Mouse (Mus musculus): Measurements from ENCODE around the gene Aldh3b3.

DNA sequence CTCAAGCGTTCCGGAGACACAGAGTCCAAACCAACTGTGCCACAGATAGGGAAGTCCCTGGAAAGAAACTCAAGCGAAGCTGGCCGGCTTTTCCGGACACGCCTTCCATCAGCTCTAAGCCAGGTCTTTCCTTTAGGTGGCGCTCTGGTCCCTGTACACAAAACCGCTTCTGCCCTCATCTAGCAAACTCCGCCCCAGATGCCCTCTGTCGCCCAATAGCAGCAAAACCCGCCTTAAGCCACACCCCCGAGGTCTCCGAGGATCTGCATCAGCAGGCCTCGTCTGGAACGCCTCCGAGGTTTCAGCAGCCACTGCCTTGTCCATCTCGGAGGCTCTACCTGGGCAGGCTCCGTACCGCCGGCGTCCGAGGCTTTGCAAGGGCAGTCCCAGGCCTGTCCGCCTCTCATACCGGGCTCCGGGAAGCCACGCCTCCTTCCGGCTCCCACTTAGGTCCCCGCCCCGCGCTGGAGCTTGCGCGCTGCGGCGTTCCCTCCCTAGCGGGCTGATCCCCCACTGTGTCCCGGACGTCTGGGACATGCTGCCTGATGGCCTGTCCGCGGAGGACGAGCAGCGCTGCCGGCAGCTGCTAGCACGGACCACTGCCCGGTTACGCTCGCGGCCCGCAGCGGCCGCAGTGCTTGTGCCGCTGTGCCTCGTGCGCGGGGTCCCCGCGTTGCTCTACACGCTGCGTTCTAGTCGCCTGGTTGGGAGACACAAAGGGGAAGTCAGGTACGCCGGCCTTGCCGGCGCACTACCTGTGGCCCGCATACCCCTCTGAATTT lies 41.9 kb downstream of the Aldh3b3 start, which contains the start of the genes Nudt8 and Gm49405:
- TF ChIP-seq REST (IDR thresholded peaks at IDR 0.05; ENCODE audit: insufficient read depth, insufficient read length): no peak
- no peak for TF ChIP-seq E2F4 (IDR thresholded peaks at IDR 0.05; ENCODE audit: insufficient read depth)
- peak; percentile 99 for TF ChIP-seq POLR2A (IDR thresholded peaks at IDR 0.05; ENCODE audit: insufficient read length, low read depth)
- TF ChIP-seq TCF3 (IDR thresholded peaks at IDR 0.05; ENCODE audit: insufficient read length, low read depth): no peak

Measured in myocyte (in vitro differentiated cells).